Mouse (Mus musculus): ENCODE data around the gene Lsmem1.
"Not testable (repeated sequence)": the region's sequence is repeated elsewhere in the genome, so short reads cannot be mapped to it uniquely, and the experiment has no call there.

Gene Lsmem1

DNA sequence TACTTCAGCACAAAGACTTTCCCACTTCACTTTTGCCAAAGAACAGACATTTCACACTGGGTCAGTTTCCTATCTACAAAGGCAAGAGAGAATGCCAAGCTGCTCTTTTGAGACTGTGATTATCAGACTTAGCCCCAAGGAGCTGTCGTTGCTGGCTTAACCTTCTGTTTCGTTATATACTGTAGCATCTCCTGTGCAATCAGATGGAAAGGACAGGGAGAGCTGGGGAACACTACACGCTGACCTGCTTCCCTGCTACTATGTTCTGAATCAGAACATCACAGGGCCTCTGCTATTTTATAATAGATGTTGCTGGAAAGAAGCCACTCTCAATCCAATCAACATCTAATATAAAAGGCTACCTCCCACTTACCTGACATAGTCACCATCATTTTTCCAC is 9.8 kb upstream of the Lsmem1 start:
- no peak for DNase-seq

DNA sequence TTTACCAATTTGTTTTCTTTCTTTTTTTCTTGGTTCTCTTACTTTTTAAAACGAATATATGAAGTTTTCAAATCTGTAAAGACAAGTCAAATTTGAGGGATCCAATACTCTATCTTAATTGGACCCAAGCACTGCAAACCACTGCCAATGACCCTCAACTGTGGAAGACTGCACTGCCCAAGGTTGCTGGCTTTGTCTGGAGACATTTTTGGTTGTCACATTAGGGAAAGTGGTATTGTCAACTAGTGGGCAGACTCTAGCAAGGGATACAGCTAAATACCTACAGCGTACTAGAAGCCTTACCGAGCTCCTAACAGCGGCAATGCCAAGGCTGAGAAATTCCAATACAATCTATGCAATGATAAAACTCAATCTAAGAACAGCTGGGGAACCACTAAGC is 8.6 kb upstream of the Lsmem1 start:
- no peak for DNase-seq

DNA sequence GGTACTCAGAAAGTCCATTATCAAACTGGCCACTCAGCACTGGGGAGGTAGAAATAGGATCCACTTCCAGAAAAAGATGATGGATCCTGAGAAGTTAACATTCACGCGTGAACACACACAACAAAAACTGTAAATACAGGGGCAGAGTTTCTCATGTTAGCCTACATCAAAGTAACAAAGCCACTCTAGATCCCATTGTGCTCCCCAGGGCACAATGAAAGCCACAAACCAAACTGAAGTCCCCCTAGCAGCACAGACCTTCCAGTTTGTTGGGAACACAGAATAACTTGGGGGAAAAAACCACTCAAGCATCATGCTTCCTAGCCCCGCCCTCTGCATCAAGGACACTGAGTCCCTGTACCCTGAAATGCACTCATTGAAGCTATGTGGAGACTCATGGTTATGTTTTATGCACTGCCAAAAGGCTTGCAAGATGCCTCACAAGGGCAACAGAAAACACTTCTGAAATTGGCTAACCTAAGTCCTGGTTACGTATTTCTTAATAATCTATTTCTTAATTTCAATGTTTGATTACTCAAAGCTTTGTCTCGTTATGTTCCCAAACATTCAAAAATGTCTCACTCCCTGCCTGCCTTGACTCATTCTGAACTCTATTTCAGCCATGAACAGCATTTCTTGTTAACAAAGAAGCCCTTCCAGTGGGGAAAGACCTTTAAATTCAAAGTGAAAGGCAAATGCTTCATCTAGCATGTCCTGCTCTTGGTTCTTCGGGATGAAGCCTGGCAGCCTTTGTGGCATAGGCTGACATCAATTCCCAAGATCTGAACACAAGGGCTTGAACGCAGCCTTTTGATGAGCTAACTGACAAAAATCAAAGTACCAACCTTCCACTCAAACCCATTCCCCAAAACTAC is 3.1 kb upstream of the Lsmem1 start:
- DNase-seq: no peak

- DNase-seq: no peak
These were observed 1.4 kb upstream of the Lsmem1 start for GRCm38 (mm10) chr12:40200484-40201235.

- DNase-seq: peak; percentile 33
These were observed 609 bp upstream of the Lsmem1 start for GRCm38 (mm10) chr12:40199795-40200402.

GRCm38 (mm10) chr12:40198427-40198826 is 863 bp downstream of the Lsmem1 start:
- no peak for DNase-seq

GRCm38 (mm10) chr12:40198019-40198418 is 1.3 kb downstream of the Lsmem1 start:
- DNase-seq: no peak

GRCm38 (mm10) chr12:40197511-40197910 is 1.8 kb downstream of the Lsmem1 start:
- no peak for DNase-seq

DNA sequence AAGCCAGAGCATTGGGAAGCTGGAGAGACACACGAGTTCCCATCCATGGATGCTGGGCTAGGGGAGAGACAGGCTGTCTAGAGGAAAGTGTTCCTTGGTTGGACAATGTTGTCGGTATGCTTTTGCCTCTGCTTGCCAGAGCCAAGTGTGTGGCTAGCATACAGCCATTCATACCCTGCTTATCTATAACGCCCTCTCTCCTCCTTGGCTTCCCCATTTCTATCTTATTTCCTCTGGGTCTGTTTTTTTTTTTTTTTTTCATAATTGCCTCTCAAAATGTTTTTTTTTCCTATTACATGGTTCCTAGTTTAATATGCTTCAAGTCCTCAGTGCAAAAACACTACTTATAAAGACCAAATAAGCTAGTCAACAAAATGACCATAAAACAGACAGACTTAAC is 13.8 kb downstream of the Lsmem1 start:
- no peak for DNase-seq

DNA sequence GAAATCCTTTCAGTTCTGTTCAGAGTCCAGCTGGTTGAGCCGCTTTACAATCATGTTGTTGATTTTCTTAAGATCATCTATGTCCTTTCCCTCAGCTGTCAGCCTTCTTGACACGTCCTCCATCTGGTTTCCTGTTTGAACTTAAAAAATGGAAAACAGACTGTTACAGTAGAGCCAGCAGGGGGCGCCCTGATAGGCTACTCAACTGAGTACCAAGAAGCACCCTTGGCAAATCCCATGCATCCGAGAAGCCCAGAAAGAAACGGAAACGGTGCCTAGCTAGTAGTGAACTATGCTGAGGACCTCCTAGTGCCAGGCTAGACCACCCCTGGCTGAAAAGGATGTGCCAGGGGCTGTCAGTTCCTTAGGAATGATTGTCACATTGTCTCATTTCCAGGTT is 22.2 kb downstream of the Lsmem1 start:
- no peak for DNase-seq

DNA sequence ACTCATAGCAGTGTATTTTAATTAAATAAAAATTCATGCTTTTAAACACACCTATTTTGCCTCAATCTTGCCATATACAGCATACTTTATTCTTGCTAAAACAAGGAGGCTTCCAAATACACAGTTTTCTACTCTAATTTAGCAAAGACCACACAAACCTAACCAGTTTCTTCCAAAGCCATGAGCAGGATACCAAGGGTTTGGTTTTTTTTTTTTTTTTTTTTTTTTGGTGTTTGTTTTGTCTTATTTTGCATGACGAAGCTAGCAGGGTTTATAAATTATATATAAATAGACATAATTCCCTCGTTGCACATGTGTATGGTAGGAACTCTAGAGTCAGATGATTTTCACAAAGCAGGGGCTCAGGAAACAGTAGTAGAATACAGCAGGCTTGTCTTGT is 23.1 kb downstream of the Lsmem1 start:
- DNase-seq: no peak

DNA sequence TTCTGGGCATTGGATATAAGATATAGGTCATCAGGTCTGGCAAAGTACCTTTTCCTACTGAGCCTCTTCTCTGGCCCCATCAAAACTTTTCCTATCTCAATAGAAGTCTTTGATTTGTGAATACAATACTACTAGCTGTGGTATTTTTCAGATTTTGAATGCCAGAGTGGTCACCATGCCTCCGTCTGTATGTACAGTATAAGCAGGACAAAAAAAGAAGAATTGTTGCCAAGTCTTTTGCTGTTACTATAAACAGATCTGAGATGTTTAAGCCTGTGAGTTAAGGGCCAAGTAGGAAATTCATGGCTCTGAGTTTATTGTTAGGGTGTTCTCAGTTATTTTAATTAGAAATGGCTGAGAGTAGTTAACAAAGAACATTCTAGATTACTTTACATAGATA is 24.1 kb downstream of the Lsmem1 start:
- not testable (repeated sequence) for DNase-seq

GRCm38 (mm10) chr12:40171637-40172036 is 27.7 kb downstream of the Lsmem1 start:
- no peak for DNase-seq

DNA sequence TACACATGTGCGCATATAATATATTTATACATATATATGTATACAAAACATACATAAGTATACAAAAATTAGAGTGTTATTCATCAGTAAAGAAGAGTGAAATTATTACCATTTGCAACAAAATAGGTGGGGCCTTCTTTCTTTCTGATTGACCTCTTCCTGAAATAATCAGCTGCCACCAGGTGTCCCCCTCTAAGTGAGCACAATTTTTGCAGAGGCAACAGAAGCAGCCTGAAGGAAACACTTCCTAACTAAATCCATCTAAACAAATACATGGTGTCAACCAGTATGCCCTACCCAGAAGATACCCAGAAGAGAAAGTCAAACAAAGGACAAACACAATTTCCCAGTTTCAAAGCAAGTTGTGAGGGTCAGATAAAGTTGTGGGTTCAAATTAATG is 29.6 kb downstream of the Lsmem1 start:
- no peak for DNase-seq

GRCm38 (mm10) chr12:40164621-40165020 is 34.7 kb downstream of the Lsmem1 start:
- peak; percentile 4 for DNase-seq

DNA sequence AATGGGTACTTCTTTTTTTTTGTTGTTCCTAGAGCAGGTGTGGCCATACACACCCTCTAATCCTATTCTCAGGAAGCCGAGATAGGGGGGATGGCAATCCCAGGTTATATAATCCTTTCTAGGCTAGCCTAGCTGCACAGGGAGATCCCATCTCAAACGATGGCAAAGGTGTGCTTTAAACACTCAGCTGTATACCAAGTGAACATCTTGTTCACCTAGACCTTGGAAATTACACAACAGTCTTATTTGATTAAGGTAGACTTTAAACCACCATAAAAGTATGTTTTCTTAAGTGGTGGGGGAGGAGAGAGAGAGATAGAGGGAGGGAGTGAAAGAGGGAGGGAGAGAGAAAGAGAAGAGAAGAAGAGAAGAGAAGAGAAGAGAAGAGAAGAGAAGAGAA is 38.5 kb downstream of the Lsmem1 start:
- no peak for DNase-seq

DNA sequence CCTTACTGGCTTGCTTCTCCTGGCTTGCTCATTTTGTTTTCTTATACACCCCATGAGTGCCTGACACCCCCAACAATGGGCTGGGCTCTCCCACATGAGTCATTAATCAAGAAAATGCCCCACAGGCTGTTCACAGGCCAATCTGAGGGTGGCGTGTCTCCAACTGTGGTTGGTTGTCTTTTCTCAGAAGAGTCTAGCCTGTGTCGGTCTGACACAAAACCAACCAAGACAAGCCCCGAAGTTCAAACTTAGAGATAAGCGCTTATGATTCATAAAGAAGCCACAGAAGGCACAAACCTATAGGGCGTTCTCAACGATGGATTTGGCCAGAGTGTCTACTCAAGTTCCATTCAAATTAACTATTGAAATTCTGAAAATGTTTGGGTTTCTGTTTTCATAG is 45.1 kb downstream of the Lsmem1 start:
- no peak for DNase-seq

DNA sequence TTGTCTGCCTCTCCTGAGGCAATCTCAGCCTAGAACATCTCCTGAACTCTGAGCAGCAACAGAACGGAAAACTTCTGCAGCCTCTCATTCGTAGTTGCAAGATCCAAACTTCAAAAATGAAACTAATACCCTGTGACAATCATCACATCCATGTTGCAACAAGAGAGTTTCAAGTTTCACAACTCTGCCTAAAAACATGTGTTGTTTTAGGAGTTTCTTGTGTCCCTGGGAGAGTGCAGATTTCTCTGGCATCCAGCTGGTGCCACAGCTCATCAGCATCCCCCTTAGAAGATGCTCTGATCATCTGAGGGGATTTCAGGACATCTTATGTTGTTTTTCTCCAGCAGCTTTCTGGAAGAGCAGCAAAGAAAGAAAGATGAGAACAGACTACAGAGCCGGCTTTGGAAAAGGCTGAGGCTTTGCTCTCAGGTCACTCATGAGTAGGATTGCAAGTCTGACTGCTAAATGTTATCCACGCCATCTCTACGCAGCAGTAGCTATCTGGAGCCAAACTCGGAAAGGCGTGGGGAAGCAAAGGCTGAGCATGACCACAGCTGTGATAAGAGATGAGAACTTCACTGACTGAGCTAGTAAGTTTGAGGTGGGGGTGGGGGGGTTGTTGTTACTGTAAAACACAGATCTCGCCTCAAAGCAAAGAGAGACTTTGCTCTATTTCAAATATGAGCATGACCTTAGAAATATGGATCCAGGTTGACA is 46.8 kb downstream of the Lsmem1 start:
- DNase-seq: no peak

DNA sequence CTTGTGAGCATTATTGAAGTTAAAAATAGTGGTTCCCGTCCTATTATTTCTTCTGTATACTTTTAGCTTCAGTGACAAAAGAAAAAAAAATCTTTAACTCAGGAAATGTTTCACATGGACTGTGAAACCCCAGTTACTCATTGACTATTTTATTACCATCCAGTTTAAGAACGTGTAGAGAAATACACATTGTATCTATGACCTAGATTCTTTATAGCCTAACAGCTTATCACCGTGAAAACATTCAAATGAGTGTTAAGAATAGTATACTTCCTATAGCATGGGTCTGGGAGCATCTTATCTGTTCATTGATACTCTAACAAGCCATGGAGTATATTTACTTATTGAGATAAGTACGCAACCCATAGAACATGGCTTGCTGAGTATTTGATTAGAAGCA is 52.0 kb downstream of the Lsmem1 start:
- no peak for DNase-seq

- DNase-seq: no peak
These were observed 52.8 kb downstream of the Lsmem1 start for GRCm38 (mm10) chr12:40146510-40146909.

- no peak for DNase-seq
These were observed 58.6 kb downstream of the Lsmem1 start for GRCm38 (mm10) chr12:40140706-40141105.

- no peak for DNase-seq
These were observed 59.6 kb downstream of the Lsmem1 start for GRCm38 (mm10) chr12:40139484-40140245.
